Mouse (Mus musculus) frontal cortex, postnatal 10 days (tissue): ENCODE data around the gene Zfp846.

Experiments
- DNase-seq, 2 experiments: peaks; one replicate each; pipeline ENCODE4 v3.0.0; 2022; ENCODE audit warnings: low spot score in 2 of 2, mixed read lengths in 1 of 2

Zfp846 gene

GRCm38 (mm10) chr9:20636790-20637189, 55.7 kb downstream of the Zfp846 start:
- DNase-seq, result no peak

GRCm38 (mm10) chr9:20638552-20638951, 57.5 kb downstream of the Zfp846 start:
- DNase-seq, result no peak

GRCm38 (mm10) chr9:20639486-20639885, 58.4 kb downstream of the Zfp846 start:
- DNase-seq, result no peak

GRCm38 (mm10) chr9:20641501-20641900, 60.4 kb downstream of the Zfp846 start:
- no peak for DNase-seq

- DNase-seq, result peak; percentile 85
Measured at GRCm38 (mm10) chr9:20642101-20642895, 61.2 kb downstream of the Zfp846 start, which contains the start of gene Ubl5. Ubl5 (plus strand) TSS chr9:20642878.

- peak; percentile 66 to 79 for DNase-seq
Measured at GRCm38 (mm10) chr9:20642896-20643466, 61.9 kb downstream of the Zfp846 start.

- no peak for DNase-seq
Measured at GRCm38 (mm10) chr9:20643781-20644180, 62.7 kb downstream of the Zfp846 start.

- peak; percentile 60 to 75 for DNase-seq
Measured at GRCm38 (mm10) chr9:20644360-20645081, 63.4 kb downstream of the Zfp846 start, which contains the start of gene Fbxl12. Fbxl12 (minus strand) TSS chr9:20644767.

- no peak for DNase-seq
Measured at GRCm38 (mm10) chr9:20645121-20645520, 64.0 kb downstream of the Zfp846 start.

- DNase-seq, result peak; percentile 98 to 99
Measured at GRCm38 (mm10) chr9:20651602-20652259, 70.6 kb downstream of the Zfp846 start, which contains the start of gene Pin1. Pin1 (plus strand) TSS chr9:20652095.

GRCm38 (mm10) chr9:20652260-20652658, 71.2 kb downstream of the Zfp846 start:
- DNase-seq, result no peak

- DNase-seq, result no peak
Measured at GRCm38 (mm10) chr9:20653859-20654258, 72.8 kb downstream of the Zfp846 start.
